Mouse (Mus musculus) forebrain, embryonic 10.5 days (tissue): ENCODE results near the gene Fam219a. TPM values are rescaled to one million over a fixed set of nuclear protein-coding genes. Genes with fewer than 3 reads are reported as not detected.

Source experiments
- DNase-seq: peaks from one replicate; pipeline ENCODE4 v3.0.0-alpha.2; 2017; ENCODE audit warnings: low spot score; ENCODE audit errors: extremely low spot score
- H3K27ac ChIP-seq: fragments of 300-500 bp; sonication (generic); 2 replicates; pipeline ENCODE4 v1.5.1; 2016; ENCODE audit warnings: mild to moderate bottlenecking
- H3K27me3 ChIP-seq: fragments of 300-500 bp; sonication (generic); 2 replicates; pipeline ENCODE4 v1.6.1; 2016; ENCODE audit warnings: mild to moderate bottlenecking; ENCODE audit not compliant: poor library complexity, severe bottlenecking
- H3K36me3 ChIP-seq: fragments of 300-500 bp; sonication (generic); replicated peaks from 2 replicates; pipeline ENCODE4 v1.6.1; 2016; ENCODE audit warnings: mild to moderate bottlenecking, moderate library complexity
- H3K4me1 ChIP-seq: fragments of 300-500 bp; sonication (generic); 2 replicates; pipeline ENCODE4 v1.6.1; 2016
- H3K4me3 ChIP-seq: fragments of 300-500 bp; sonication (generic); 2 replicates; pipeline ENCODE4 v1.5.1; 2016; ENCODE audit warnings: mild to moderate bottlenecking, moderate library complexity
- H3K9me3 ChIP-seq: fragments of 300-500 bp; sonication (generic); 2 replicates; pipeline ENCODE4 v1.6.1; 2016; ENCODE audit warnings: mild to moderate bottlenecking, moderate library complexity
- WGBS: fragments of 180-500 bp; shearing (Covaris S2); methylation state at CpG from one replicate; pipeline ENCODE4 v1.1.7; 2016; 5-methylcytosine and 5-hydroxymethylcytosine counted together
- polyA plus RNA-seq: library from polyadenylated mRNA; unstranded; fragments of >200 nt; fragmentation: Nextera tagmentation; extraction: Ambion mirVana; gene quantifications from 2 replicates; pipeline ENCODE4 v1.2.1, GENCODE M21; 2016

Fam219a gene
- polyA plus RNA-seq, 1 experiment from 2014 or later = 1.8 TPM

- Histone ChIP-seq H3K27me3 (peaks cover 7% of the 10 kb centered on the region; the same call in 1 of the 2 replicates), H3K4me3 (no peak overlapping the region), H3K9me3 (no peaks in the 10 kb centered on the region; the same call in 1 of the 2 replicates), H3K36me3 (no peaks in the 10 kb centered on the region; the same call in 1 of the 2 replicates), H3K27ac (no peak overlapping the region), H3K4me1 (peaks cover 6% of the 10 kb centered on the region; the same call in 1 of the 2 replicates)
- 90% methylated on average over 8 of the region's 8 CpGs for WGBS
- DNase-seq = no peak
These were observed 27.2 kb downstream of the Fam219a start for GRCm38 (mm10) chr4:41542136-41542535.

GRCm38 (mm10) chr4:41534866-41535265 lies 34.5 kb downstream of the Fam219a start:
- Histone ChIP-seq H3K27ac (no peak overlapping the region), H3K4me1 (peaks cover 17% of the 10 kb centered on the region), H3K27me3 (no peaks in the 10 kb centered on the region), H3K9me3 (no peaks in the 10 kb centered on the region; the same call in 1 of the 2 replicates), H3K36me3 (no peaks in the 10 kb centered on the region; the same call in 1 of the 2 replicates), H3K4me3 (no peak overlapping the region)
- 82% methylated on average over 5 of the region's 5 CpGs for WGBS
- DNase-seq = no peak

- Histone ChIP-seq H3K27me3 (no peaks in the 10 kb centered on the region), H3K27ac (no peak overlapping the region), H3K4me3 (no peak overlapping the region), H3K36me3 (no peaks in the 10 kb centered on the region), H3K4me1 (peaks cover 35% of the 10 kb centered on the region), H3K9me3 (no peaks in the 10 kb centered on the region; the same call in 1 of the 2 replicates)
- WGBS = 25% methylated on average over 6 of the region's 6 CpGs
- DNase-seq = no peak
These were observed 36.9 kb downstream of the Fam219a start for GRCm38 (mm10) chr4:41532420-41532819.

- DNase-seq = no peak
These were observed 41.3 kb downstream of the Fam219a start for GRCm38 (mm10) chr4:41527996-41528395.

GRCm38 (mm10) chr4:41527076-41527475 lies 42.3 kb downstream of the Fam219a start:
- 25% methylated on average over 13 of the region's 13 CpGs for WGBS
- peaks cover 58% of the 10 kb centered on the region for H3K4me1 ChIP-seq

More at GRCm38 (mm10) chr4:41527996-41528395, 41.3 kb downstream of the Fam219a start:
- Histone ChIP-seq H3K36me3 (no peaks in the 10 kb centered on the region), H3K9me3 (no peaks in the 10 kb centered on the region), H3K27me3 (peaks cover 9% of the 10 kb centered on the region; the same call in 1 of the 2 replicates), H3K4me3 (no peak overlapping the region), H3K4me1 (peaks cover 52% of the 10 kb centered on the region), H3K27ac (peak overlapping the region; percentile 83; the same call in 1 of the 2 replicates)
- WGBS = 40% methylated on average over 8 of the region's 8 CpGs

GRCm38 (mm10) chr4:41526553-41526952 lies 42.8 kb downstream of the Fam219a start:
- Histone ChIP-seq H3K4me3 (no peak overlapping the region), H3K36me3 (no peaks in the 10 kb centered on the region), H3K9me3 (no peaks in the 10 kb centered on the region), H3K27ac (peak overlapping the region; percentile 83), H3K4me1 (peaks cover 61% of the 10 kb centered on the region), H3K27me3 (peaks cover 21% of the 10 kb centered on the region)
- 57% methylated on average over 7 of the region's 7 CpGs for WGBS
- no peak for DNase-seq

More at GRCm38 (mm10) chr4:41527076-41527475, 42.3 kb downstream of the Fam219a start:
- Histone ChIP-seq H3K27me3 (peaks cover 15% of the 10 kb centered on the region), H3K27ac (peak overlapping the region; percentile 83), H3K4me3 (no peak overlapping the region), H3K36me3 (no peaks in the 10 kb centered on the region), H3K9me3 (no peaks in the 10 kb centered on the region)
- DNase-seq = peak; percentile 30

- Histone ChIP-seq H3K4me3 (no peak overlapping the region), H3K36me3 (peaks cover 3% of the 10 kb centered on the region; the same call in 1 of the 2 replicates), H3K4me1 (peaks cover 48% of the 10 kb centered on the region), H3K27me3 (peaks cover 29% of the 10 kb centered on the region), H3K27ac (no peak overlapping the region), H3K9me3 (no peaks in the 10 kb centered on the region)
- WGBS = 83% methylated on average over 9 of the region's 9 CpGs
- no peak for DNase-seq
These were observed 44.5 kb downstream of the Fam219a start for GRCm38 (mm10) chr4:41524829-41525228.

GRCm38 (mm10) chr4:41523839-41524238 lies 45.5 kb downstream of the Fam219a start:
- Histone ChIP-seq H3K36me3 (peaks cover 4% of the 10 kb centered on the region; the same call in 1 of the 2 replicates), H3K4me3 (no peak overlapping the region), H3K27me3 (peaks cover 30% of the 10 kb centered on the region), H3K9me3 (no peaks in the 10 kb centered on the region), H3K4me1 (peaks cover 44% of the 10 kb centered on the region), H3K27ac (no peak overlapping the region)
- no peak for DNase-seq
- WGBS = 79% methylated on average over 7 of the region's 7 CpGs

GRCm38 (mm10) chr4:41522788-41523187 lies 46.5 kb downstream of the Fam219a start:
- no peak for DNase-seq
- H3K27ac ChIP-seq = no peak overlapping the region
- WGBS = 55% methylated on average over 5 of the region's 5 CpGs
- H3K27me3 ChIP-seq = peaks cover 30% of the 10 kb centered on the region
- H3K4me3 ChIP-seq = no peak overlapping the region
- H3K4me1 ChIP-seq = peaks cover 39% of the 10 kb centered on the region
- H3K9me3 ChIP-seq = no peaks in the 10 kb centered on the region
- H3K36me3 ChIP-seq = peaks cover 4% of the 10 kb centered on the region; the same call in 1 of the 2 replicates

GRCm38 (mm10) chr4:41522136-41522535 lies 47.2 kb downstream of the Fam219a start:
- no peak for DNase-seq
- Histone ChIP-seq H3K27ac (0 out of 2 replicates have a peak overlapping the region, but pooled peaks have one; percentile 12), H3K36me3 (peaks cover 4% of the 10 kb centered on the region; the same call in 1 of the 2 replicates), H3K4me1 (peaks cover 32% of the 10 kb centered on the region), H3K4me3 (no peak overlapping the region), H3K27me3 (peaks cover 30% of the 10 kb centered on the region), H3K9me3 (no peaks in the 10 kb centered on the region)
- WGBS = 90% methylated on average over 6 of the region's 6 CpGs

GRCm38 (mm10) chr4:41520641-41521040 lies 48.7 kb downstream of the Fam219a start:
- H3K4me1 ChIP-seq = peaks cover 18% of the 10 kb centered on the region; the same call in 1 of the 2 replicates
- H3K4me3 ChIP-seq = no peak overlapping the region
- H3K27ac ChIP-seq = no peak overlapping the region
- no peaks in the 10 kb centered on the region for H3K9me3 ChIP-seq
- 41% methylated on average over 14 of the region's 14 CpGs for WGBS
- H3K27me3 ChIP-seq = peaks cover 30% of the 10 kb centered on the region
- no peak for DNase-seq
- H3K36me3 ChIP-seq = peaks cover 4% of the 10 kb centered on the region; the same call in 1 of the 2 replicates

- DNase-seq = no peak
These were observed 50.1 kb downstream of the Fam219a start for GRCm38 (mm10) chr4:41519195-41519594.

GRCm38 (mm10) chr4:41518349-41518748 lies 51.0 kb downstream of the Fam219a start:
- peak overlapping the region; percentile 48; the same call in 1 of the 2 replicates for H3K27ac ChIP-seq
- H3K4me3 ChIP-seq = no peak overlapping the region
- H3K4me1 ChIP-seq = peaks cover 23% of the 10 kb centered on the region
- no peak for DNase-seq
- peaks cover 4% of the 10 kb centered on the region; the same call in 1 of the 2 replicates for H3K36me3 ChIP-seq
- peaks cover 22% of the 10 kb centered on the region for H3K27me3 ChIP-seq
- H3K9me3 ChIP-seq = no peaks in the 10 kb centered on the region
- WGBS = 84% methylated on average over 7 of the region's 7 CpGs

More at GRCm38 (mm10) chr4:41519195-41519594, 50.1 kb downstream of the Fam219a start:
- 94% methylated on average over 5 of the region's 5 CpGs for WGBS
- Histone ChIP-seq H3K27ac (no peak overlapping the region), H3K27me3 (peaks cover 21% of the 10 kb centered on the region), H3K9me3 (no peaks in the 10 kb centered on the region), H3K36me3 (peaks cover 4% of the 10 kb centered on the region; the same call in 1 of the 2 replicates), H3K4me1 (peaks cover 18% of the 10 kb centered on the region; the same call in 1 of the 2 replicates), H3K4me3 (no peak overlapping the region)
